Mouse (Mus musculus) gonadal fat pad, adult 2 months (tissue): ENCODE measurements around the gene Exo1. TPM values are rescaled to one million over a fixed set of nuclear protein-coding genes. Genes with fewer than 3 reads are reported as not detected.

Experiments
- DNase-seq: peaks from one replicate; pipeline ENCODE4 v3.0.0-alpha.2; 2012; ENCODE audit warnings: low read depth
- polyA plus RNA-seq: library from polyadenylated mRNA; depleted of rRNA; stranded (reverse); fragments of >200 nt; gene quantifications from 2 replicates; pipeline ENCODE4 v1.2.3, GENCODE M21; 2012; rRNA removed

Gene Exo1
- 0.22 and 0.65 TPM in 2 replicates for polyA plus RNA-seq

GRCm38 (mm10) chr1:175880453-175881296, at the start of gene Exo1:
TSS of gene Exo1 (plus strand) at chr1:175880581.
- DNase-seq = peak; percentile 64

GRCm38 (mm10) chr1:175855515-175855914, 24.9 kb upstream of the Exo1 start:
- DNase-seq = no peak

GRCm38 (mm10) chr1:175867050-175867449, 13.3 kb upstream of the Exo1 start:
- DNase-seq = no peak

- DNase-seq = no peak
These were observed 12.8 kb upstream of the Exo1 start for GRCm38 (mm10) chr1:175867558-175867957.

DNA sequence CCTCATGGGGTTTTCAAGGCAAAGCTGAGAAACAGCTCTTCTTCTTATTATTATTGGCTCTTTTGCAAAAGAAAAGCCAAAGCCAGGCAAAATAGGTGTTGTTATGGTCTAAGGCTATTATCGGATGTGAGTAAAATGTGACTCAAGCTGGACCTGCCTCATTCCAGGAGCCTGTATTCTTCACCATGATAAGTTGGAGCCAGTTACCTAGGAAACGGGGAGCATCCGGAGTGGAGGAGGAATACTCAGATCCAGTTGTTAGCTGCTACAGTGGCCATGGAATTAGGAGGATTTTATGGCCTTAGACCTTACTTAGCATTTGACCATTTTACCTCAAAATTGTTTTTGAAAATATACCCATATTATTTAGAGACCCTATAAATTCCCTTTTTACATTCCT, 9.7 kb upstream of the Exo1 start:
- DNase-seq = no peak

DNA sequence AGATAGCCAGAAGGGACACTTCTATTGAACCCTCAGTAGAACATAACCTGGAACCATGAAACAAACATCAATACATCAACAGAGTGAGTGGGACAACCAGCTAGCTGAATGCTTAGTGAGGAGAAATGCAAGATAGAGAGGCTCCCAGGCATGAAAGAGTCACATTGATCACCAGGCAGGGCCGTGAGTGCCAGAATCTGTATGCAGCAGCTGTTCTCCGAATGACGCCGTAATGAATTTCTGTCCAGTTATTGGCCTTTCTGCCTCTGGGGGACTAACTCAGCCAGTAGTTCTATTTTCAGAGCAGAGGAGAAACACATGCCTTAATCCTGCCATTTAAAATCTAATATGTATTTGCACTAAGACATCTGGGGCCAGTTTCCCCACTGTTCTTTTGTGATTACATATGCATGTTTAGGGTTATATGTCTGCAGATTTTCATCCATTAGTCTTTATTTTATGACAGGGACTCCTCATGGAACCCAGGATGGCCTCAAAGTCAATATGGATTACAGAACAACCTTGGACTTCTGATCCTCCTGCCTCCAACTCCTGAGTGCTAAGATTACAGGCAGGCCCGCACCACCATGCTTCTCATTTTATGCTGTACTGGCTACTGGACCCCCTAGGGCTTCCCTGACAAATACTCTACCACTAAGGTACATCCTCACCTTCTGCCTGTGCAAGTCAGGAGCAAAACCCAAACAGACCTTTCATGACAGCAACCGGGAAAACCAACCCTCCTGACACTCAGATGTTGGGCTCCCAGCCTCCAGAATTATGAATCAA, 8.2 kb upstream of the Exo1 start:
- no peak for DNase-seq

- DNase-seq = no peak
These were observed 3.0 kb downstream of the Exo1 start for GRCm38 (mm10) chr1:175883398-175883797.

GRCm38 (mm10) chr1:175893263-175893662, 12.9 kb downstream of the Exo1 start:
- DNase-seq = no peak

- no peak for DNase-seq
These were observed 13.3 kb downstream of the Exo1 start for GRCm38 (mm10) chr1:175893726-175894125.

DNA sequence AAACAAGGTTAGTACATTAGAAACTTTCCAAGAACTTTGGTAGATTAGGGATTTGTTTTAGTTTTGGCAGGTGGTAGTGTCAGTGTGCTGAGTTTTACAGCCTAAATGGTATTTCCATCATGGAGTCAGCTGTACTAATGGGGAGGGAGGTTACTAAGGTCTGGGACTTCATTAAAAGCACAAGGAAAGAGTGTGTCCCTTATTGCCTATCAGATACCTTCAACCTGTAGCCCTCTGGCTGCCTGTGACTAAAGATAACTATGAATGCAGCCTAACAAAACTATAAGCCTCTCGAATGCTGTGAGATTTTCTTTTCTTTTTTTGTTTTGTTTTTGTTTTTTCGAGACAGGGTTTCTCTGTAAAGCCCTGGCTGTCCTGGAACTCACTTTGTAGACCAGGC, 30.8 kb downstream of the Exo1 start:
- no peak for DNase-seq

- no peak for DNase-seq
These were observed 31.7 kb downstream of the Exo1 start for GRCm38 (mm10) chr1:175912038-175912437.

- DNase-seq = no peak
These were observed 33.4 kb downstream of the Exo1 start for GRCm38 (mm10) chr1:175913728-175914303.

DNA sequence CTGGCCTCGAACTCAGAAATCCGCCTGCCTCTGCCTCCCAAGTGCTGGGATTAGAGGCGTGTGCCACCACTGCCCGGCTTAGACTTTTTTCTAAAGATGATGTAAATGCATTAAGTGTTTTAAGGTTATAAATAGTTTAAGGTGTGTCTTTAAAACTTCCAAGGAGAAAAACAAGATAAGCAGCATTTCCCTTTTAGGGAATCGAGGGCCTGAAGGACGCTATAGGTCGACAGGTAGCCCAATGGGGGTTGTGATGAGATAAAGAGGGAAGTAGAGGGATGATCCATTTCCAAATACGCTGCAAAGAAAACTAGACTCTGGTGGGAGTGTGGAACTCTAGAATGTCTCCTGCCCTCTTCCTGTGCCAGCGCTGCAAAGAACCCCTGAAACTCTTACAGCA, 39.6 kb downstream of the Exo1 start, which contains the start of gene Gm38100:
Gm38100 (plus strand) TSS at position 301 of the 400 bp plus-strand sequence.
- DNase-seq = no peak

GRCm38 (mm10) chr1:175921091-175921490, 40.7 kb downstream of the Exo1 start:
- no peak for DNase-seq

GRCm38 (mm10) chr1:175923848-175924787, 43.7 kb downstream of the Exo1 start:
- DNase-seq = no peak

DNA sequence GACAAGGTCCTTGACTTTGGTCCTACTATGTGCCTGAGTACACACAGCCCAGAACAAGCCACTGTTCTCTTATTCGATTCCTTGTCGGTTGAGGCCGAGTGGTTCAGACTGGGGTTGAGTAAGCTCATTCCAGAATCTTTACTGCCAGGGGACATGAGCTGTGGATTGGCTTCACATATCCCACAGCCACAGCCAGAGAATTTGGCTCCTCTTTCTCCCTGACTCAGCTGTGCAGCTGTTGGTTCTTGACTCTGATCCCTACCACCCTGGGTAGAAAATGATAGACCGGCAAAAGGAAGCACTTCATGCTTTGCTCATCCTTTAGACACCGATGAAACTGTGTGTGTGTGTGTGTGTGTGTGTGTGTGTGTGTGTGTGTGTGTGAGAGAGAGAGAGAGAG, 51.0 kb downstream of the Exo1 start:
- no peak for DNase-seq

GRCm38 (mm10) chr1:175936282-175936737, 55.9 kb downstream of the Exo1 start:
- peak; percentile 9 for DNase-seq

DNA sequence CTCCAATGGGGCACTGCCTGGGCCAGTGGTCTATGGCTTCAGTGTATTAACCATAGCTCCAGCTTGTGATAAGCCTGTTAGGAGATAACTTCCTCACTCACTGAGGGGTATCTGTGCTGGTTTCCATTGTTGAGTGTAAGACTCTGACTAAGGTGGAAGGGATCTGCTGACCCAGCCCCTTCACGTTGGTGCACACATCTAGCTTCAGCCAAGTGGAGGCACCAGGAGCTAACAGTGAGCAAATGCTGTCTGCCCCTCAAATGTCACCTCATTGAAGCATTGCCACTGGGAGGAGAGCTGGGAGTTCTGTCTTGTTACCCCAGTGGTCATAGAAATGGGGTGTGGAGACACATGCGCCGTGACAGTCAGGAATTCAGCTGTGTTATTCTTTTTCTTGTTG, 58.4 kb downstream of the Exo1 start:
- DNase-seq = no peak

DNA sequence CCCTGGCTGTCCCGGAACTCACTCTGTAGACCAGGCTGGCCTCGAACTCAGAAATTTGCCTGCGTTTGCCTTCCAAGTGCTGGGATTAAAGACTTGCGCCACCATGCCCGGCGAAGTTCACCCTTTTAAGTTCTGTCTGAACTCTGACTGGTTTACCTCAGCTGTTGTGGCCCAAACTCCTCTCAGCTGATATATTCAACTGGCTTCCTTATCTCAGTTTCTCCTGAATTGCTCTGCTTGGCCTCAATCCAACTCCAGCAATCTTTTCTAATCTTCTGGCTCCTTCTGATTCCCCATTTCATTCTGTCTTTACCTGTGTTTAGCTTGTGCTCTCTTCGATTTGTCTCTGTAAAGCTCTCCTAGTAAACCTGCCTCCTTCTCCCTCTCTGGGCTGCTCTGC, 62.8 kb downstream of the Exo1 start:
- DNase-seq = no peak

DNA sequence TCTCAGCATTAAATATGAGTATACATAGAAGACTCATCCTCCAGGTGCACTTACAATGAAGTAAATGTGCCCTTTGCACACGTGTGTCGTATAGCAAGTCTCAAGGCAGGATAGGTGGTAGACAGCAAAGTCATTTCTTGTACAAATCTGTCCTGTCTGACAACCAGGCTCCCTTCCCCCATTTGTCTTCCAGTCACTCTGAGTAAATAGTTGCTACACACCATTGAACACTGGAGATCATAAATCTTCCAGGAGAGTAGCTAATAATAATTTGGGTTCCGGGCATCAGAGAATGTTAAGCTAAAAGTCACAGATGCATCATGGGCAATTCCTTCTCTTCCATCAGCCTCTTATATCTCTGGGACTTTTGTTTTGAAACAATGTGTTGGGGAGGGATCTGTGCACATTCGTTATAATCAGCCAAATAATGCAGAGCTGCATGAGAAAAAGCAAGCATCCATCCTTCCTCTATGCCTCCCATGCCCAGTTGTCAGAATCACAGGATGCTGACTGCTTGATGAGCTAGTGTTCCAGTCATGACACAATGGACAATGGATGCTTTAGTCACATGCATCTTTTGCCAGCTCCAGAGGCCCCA, 66.4 kb downstream of the Exo1 start:
- no peak for DNase-seq

GRCm38 (mm10) chr1:175950421-175950820, 70.0 kb downstream of the Exo1 start:
- no peak for DNase-seq
